Mouse (Mus musculus): ENCODE results near the gene Fcrla. TPM values are rescaled to one million over a fixed set of nuclear protein-coding genes. Genes with fewer than 3 reads are reported as not detected.
"Not testable (repeated sequence)": the region's sequence is repeated elsewhere in the genome, so short reads cannot be mapped to it uniquely, and the experiment has no call there.

Gene Fcrla
- 116 and 142 TPM in 2 replicates for polyA plus RNA-seq (2012; rRNA removed)

DNA sequence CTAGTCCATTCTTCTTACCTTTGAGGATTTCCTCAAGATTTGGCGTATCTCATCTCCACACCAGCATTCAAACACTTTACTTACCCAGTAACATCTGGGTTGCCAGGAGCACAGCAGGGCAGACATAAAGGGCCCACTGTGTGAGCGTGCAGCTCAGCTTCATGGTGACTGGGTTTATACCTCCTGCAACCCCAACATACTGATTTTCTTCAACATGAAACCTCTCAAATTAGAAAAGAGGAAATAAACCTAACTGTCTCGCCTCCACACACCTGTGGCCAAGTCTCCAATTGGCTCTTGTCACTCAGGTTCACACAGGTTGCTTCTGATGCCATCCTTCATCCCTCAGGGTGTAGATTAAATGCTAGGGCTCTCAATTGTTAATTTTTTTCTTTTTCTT, at the start of gene Fcrla:
Fcrla (minus strand) TSS at position 206 of the 400 bp plus-strand sequence.
- WGBS: 38% methylated on average over 3 of the region's 3 CpGs
- TF ChIP-seq CTCF (IDR thresholded peaks at IDR 0.05; ENCODE audit: extremely low read depth, insufficient read depth, insufficient read length, insufficient replicate concordance) (no peak), POLR2A (IDR thresholded peaks at IDR 0.05; ENCODE audit: low read depth, low read length) (peak; percentile 83)
- DNase-seq (ENCODE audit: low read depth in 1 of 2, low spot score in 2 of 2): peak in 1 of 2 experiments; percentile 66
- H3K4me3 ChIP-seq (ENCODE audit: extremely low read depth, insufficient read depth, insufficient read length): peak within 1 kb of the TSS; percentile 76
- H3K27ac ChIP-seq (ENCODE audit: insufficient read depth, low read length): peak within 1 kb of the TSS; percentile 98
- H3K36me3 ChIP-seq (ENCODE audit: control insufficient read depth, insufficient read depth, low read length): no peaks in the 10 kb centered on the region
- peaks cover 26% of the 10 kb centered on the region for H3K4me1 ChIP-seq (ENCODE audit: control insufficient read depth, insufficient read depth, insufficient read length)
- no peaks in the 10 kb centered on the region for H3K27me3 ChIP-seq (ENCODE audit: control insufficient read depth, insufficient read depth, low read length)

DNA sequence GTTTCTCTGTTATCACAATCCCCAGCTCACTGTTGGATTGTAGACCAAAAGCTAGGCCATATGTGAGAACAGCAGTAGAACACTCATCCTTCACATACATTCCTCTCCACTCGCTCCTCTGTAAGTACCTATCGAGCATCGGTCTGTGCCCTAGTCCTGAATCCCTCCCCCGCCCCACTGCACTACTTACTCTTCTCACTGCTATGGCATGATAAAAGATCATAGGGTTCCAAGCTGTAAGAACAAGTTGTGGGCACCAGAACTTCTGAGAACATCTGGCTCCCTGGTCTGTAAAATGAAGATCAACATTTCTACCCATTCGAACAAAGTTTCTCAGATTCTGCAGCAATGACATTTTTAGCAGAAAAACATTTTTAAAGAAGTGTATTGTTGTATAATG, 49.1 kb upstream of the Fcrla start, which contains the start of gene Fcgr2b:
Fcgr2b (minus strand) TSS at position 101 of the 400 bp plus-strand sequence.
- peak within 1 kb of the TSS; percentile 83 for H3K4me3 ChIP-seq (ENCODE audit: extremely low read depth, insufficient read depth, insufficient read length)
- WGBS: 74% methylated on average over 5 of the region's 5 CpGs
- DNase-seq (ENCODE audit: low read depth in 1 of 2, low spot score in 2 of 2): no peak
- H3K36me3 ChIP-seq (ENCODE audit: control insufficient read depth, insufficient read depth, low read length): no peaks in the 10 kb centered on the region
- peaks cover 14% of the 10 kb centered on the region for H3K4me1 ChIP-seq (ENCODE audit: control insufficient read depth, insufficient read depth, insufficient read length)
- H3K27ac ChIP-seq (ENCODE audit: insufficient read depth, low read length): peak within 1 kb of the TSS; percentile 87
- H3K27me3 ChIP-seq (ENCODE audit: control insufficient read depth, insufficient read depth, low read length): no peaks in the 10 kb centered on the region
- TF ChIP-seq CTCF (IDR thresholded peaks at IDR 0.05; ENCODE audit: extremely low read depth, insufficient read depth, insufficient read length, insufficient replicate concordance): no peak
- TF ChIP-seq POLR2A (IDR thresholded peaks at IDR 0.05; ENCODE audit: low read depth, low read length): no peak

DNA sequence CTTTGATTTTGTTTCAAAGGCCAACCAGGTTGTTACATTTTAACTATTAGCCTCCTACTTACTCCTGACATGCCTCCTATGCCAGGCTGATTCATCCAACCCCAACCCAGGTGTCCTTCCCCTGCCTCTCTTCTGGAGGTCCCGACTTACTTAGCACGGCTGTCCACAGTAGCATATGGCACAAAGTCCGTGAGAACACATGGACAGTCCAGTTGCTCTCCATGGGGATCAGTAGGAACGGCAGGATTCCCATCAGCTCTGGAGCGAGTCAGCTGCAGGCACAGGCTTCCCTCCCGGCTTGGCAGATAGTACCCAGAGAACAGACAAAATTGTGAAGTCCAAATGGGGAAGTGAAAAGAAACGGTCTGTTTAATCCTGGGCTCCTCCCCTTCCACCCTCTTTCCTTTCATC, 48.4 kb upstream of the Fcrla start:
- Histone ChIP-seq H3K4me3 (ENCODE audit: extremely low read depth, insufficient read depth, insufficient read length) (peak overlapping the region; percentile 83), H3K36me3 (ENCODE audit: control insufficient read depth, insufficient read depth, low read length) (no peaks in the 10 kb centered on the region), H3K27me3 (ENCODE audit: control insufficient read depth, insufficient read depth, low read length) (no peaks in the 10 kb centered on the region), H3K27ac (ENCODE audit: insufficient read depth, low read length) (peak overlapping the region; percentile 87), H3K4me1 (ENCODE audit: control insufficient read depth, insufficient read depth, insufficient read length) (peaks cover 14% of the 10 kb centered on the region)
- peak; percentile 51 to 53 for DNase-seq (ENCODE audit: low read depth in 1 of 2, low spot score in 2 of 2)
- WGBS: 8% methylated on average over 7 of the region's 7 CpGs
- TF ChIP-seq POLR2A (IDR thresholded peaks at IDR 0.05; ENCODE audit: low read depth, low read length) (peak; percentile 21; the same call in 1 of the 2 replicates), CTCF (IDR thresholded peaks at IDR 0.05; ENCODE audit: extremely low read depth, insufficient read depth, insufficient read length, insufficient replicate concordance) (no peak)

DNA sequence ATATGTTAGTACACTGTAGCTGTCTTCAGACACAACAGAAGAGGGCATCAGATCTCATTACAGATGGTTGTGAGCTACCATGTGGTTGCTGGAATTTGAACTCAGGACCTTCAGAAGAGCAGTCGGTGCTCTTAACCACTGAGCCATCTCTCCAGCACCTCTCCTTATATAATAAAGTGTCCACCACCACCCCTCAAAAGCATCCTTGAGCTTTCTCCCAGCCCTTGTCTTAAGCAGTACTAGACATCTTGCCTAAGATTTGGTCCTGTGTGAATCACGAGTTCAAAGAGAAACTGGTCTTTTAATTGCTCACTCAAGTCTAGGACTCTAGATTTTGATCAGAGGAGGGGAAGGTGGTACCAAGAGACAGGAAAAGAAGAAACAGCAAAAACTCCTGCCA, 48.0 kb upstream of the Fcrla start:
- H3K4me1 ChIP-seq (ENCODE audit: control insufficient read depth, insufficient read depth, insufficient read length): peaks cover 14% of the 10 kb centered on the region
- H3K27me3 ChIP-seq (ENCODE audit: control insufficient read depth, insufficient read depth, low read length); H3K36me3 ChIP-seq (ENCODE audit: control insufficient read depth, insufficient read depth, low read length); DNase-seq (ENCODE audit: low read depth in 1 of 2, low spot score in 2 of 2): not testable (repeated sequence)
- WGBS: 35% methylated on average over 2 of the region's 2 CpGs
- H3K4me3 ChIP-seq (ENCODE audit: extremely low read depth, insufficient read depth, insufficient read length): peak overlapping the region; percentile 83
- peak overlapping the region; percentile 87; the same call in 1 of the 2 replicates for H3K27ac ChIP-seq (ENCODE audit: insufficient read depth, low read length)

DNA sequence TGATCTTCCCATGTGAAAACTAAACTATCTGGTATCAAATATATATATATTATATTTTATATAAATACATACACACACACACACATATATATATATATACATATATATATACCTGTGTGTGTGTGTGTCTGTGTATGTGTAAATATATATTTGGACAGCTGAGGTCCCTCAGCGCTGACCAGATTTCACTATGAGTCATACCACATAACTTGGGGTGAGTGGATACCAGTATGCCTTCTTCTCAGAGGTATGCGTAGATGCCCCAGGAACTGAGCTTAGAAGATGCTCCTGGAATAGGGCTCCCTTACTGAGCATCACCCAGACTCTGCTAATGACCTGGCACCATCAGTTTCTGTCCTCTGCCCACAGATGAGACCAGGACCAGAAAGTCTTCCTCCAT, 47.4 kb upstream of the Fcrla start:
- H3K4me3 ChIP-seq (ENCODE audit: extremely low read depth, insufficient read depth, insufficient read length): peak overlapping the region; percentile 46

DNA sequence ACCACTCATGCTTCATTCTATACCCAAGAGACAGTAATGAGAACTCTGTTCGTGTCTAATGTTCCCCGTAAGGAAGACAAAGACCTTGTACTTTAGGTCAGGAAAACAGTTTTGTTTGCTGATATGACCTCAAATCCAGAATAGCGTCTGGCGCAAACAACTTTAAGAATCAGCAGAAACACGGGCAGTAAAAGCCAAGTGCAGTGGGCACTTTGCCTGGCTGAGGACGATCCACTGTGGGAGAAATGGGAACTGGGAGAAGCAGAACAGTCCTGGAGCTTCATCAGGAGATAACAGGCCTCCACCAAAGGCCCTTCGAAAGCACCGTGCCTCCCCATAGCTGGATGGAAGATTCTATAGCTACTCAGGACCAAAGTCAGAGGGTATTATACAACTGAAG, 46.8 kb upstream of the Fcrla start:
- H3K4me1 ChIP-seq (ENCODE audit: control insufficient read depth, insufficient read depth, insufficient read length): peaks cover 14% of the 10 kb centered on the region
- DNase-seq (ENCODE audit: low read depth in 1 of 2, low spot score in 2 of 2): no peak
- WGBS: 68% methylated on average over 8 of the region's 8 CpGs
- H3K36me3 ChIP-seq (ENCODE audit: control insufficient read depth, insufficient read depth, low read length): peaks cover 4% of the 10 kb centered on the region
- H3K27ac ChIP-seq (ENCODE audit: insufficient read depth, low read length): no peak overlapping the region
- no peaks in the 10 kb centered on the region for H3K27me3 ChIP-seq (ENCODE audit: control insufficient read depth, insufficient read depth, low read length)
- no peak for TF ChIP-seq POLR2A (IDR thresholded peaks at IDR 0.05; ENCODE audit: low read depth, low read length)
- TF ChIP-seq CTCF (IDR thresholded peaks at IDR 0.05; ENCODE audit: extremely low read depth, insufficient read depth, insufficient read length, insufficient replicate concordance): no peak
- H3K4me3 ChIP-seq (ENCODE audit: extremely low read depth, insufficient read depth, insufficient read length): peak overlapping the region; percentile 19; the same call in 1 of the 2 replicates

More for the DNA sequence above, 47.4 kb upstream of the Fcrla start:
- no peak for DNase-seq (ENCODE audit: low read depth in 1 of 2, low spot score in 2 of 2)
- Histone ChIP-seq H3K27ac (ENCODE audit: insufficient read depth, low read length) (0 out of 2 replicates have a peak overlapping the region, but pooled peaks have one; percentile 12), H3K36me3 (ENCODE audit: control insufficient read depth, insufficient read depth, low read length) (no peaks in the 10 kb centered on the region), H3K27me3 (ENCODE audit: control insufficient read depth, insufficient read depth, low read length) (no peaks in the 10 kb centered on the region), H3K4me1 (ENCODE audit: control insufficient read depth, insufficient read depth, insufficient read length) (peaks cover 14% of the 10 kb centered on the region)
- TF ChIP-seq POLR2A (IDR thresholded peaks at IDR 0.05; ENCODE audit: low read depth, low read length) (no peak), CTCF (IDR thresholded peaks at IDR 0.05; ENCODE audit: extremely low read depth, insufficient read depth, insufficient read length, insufficient replicate concordance) (no peak)
- WGBS: 83% methylated on average over 2 of the region's 2 CpGs

DNA sequence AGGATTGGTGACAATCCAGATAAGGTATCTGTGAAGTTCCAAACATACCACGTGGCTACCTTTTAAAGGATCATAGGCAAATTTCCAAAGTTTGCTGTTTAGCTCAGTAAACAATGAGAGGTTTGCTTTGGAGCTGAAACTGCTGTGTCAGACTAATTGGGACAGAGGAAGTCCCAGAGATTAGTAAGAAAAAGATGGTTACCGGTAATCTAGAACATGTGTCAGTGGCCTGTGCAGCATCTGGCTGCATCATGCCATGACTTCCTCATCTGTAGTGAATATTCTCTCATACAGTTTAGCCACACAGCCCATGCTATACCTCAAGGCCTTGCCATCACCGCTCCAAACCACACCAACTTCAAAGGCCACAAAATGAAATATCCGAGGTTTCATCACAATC, 45.6 kb upstream of the Fcrla start:
- Histone ChIP-seq H3K36me3 (ENCODE audit: control insufficient read depth, insufficient read depth, low read length) (peaks cover 10% of the 10 kb centered on the region), H3K4me3 (ENCODE audit: extremely low read depth, insufficient read depth, insufficient read length) (peak overlapping the region; percentile 4; the same call in 1 of the 2 replicates), H3K27ac (ENCODE audit: insufficient read depth, low read length) (no peak overlapping the region), H3K27me3 (ENCODE audit: control insufficient read depth, insufficient read depth, low read length) (no peaks in the 10 kb centered on the region), H3K4me1 (ENCODE audit: control insufficient read depth, insufficient read depth, insufficient read length) (peaks cover 14% of the 10 kb centered on the region)
- DNase-seq (ENCODE audit: low read depth in 1 of 2, low spot score in 2 of 2): no peak
- TF ChIP-seq POLR2A (IDR thresholded peaks at IDR 0.05; ENCODE audit: low read depth, low read length) (no peak), CTCF (IDR thresholded peaks at IDR 0.05; ENCODE audit: extremely low read depth, insufficient read depth, insufficient read length, insufficient replicate concordance) (no peak)
- 40% methylated on average over 4 of the region's 4 CpGs for WGBS
